Mouse (Mus musculus) lung, postnatal 0 days (tissue): ENCODE data around the gene Ints3.

Experiments
- CTCF ChIP-seq: IDR thresholded peaks from 2 replicates; pipeline ENCODE4 v1.5.1; 2016; ENCODE audit warnings: antibody characterized with exemption, mild to moderate bottlenecking
- EP300 ChIP-seq: IDR thresholded peaks from 2 replicates; pipeline ENCODE4 v1.6.1; 2016; ENCODE audit warnings: antibody characterized with exemption, mild to moderate bottlenecking, control low read depth

GRCm38 (mm10) chr3:90386817-90387216 is 46.6 kb downstream of the Ints3 start:
- TF ChIP-seq CTCF = no peak
- no peak for TF ChIP-seq EP300
